Mouse (Mus musculus): ENCODE measurements around the gene Iqgap2. TPM values are rescaled to one million over a fixed set of nuclear protein-coding genes. Genes with fewer than 3 reads are reported as not detected.

Gene Iqgap2
- polyA plus RNA-seq, 1 experiment from 2014 or later = 9.7 TPM

GRCm38 (mm10) chr13:95641061-95641986 is 250.4 kb downstream of the Iqgap2 start:
- no peak overlapping the region for H3K4me3 ChIP-seq
- peaks cover 41% of the 10 kb centered on the region for H3K4me1 ChIP-seq
- no peak overlapping the region for H3K27ac ChIP-seq
- DNase-seq (ENCODE audit: low spot score) = no peak
- H3K27me3 ChIP-seq (ENCODE audit: low read depth, poor library complexity, severe bottlenecking) = no peaks in the 10 kb centered on the region
- no peaks in the 10 kb centered on the region for H3K9me3 ChIP-seq (replicated peaks)
- 94% methylated on average over 17 of the region's 17 CpGs for WGBS
- H3K36me3 ChIP-seq = peaks cover 14% of the 10 kb centered on the region; the same call in 1 of the 2 replicates

GRCm38 (mm10) chr13:95640408-95640807 is 251.3 kb downstream of the Iqgap2 start:
- peaks cover 9% of the 10 kb centered on the region; the same call in 1 of the 2 replicates for H3K36me3 ChIP-seq
- H3K27ac ChIP-seq = no peak overlapping the region
- H3K4me1 ChIP-seq = peaks cover 45% of the 10 kb centered on the region
- H3K27me3 ChIP-seq (ENCODE audit: low read depth, poor library complexity, severe bottlenecking) = no peaks in the 10 kb centered on the region
- no peak for DNase-seq (ENCODE audit: low spot score)
- no peak overlapping the region for H3K4me3 ChIP-seq
- WGBS = 96% methylated on average over 1 of the region's 1 CpGs
- no peaks in the 10 kb centered on the region for H3K9me3 ChIP-seq (replicated peaks)

GRCm38 (mm10) chr13:95639336-95640116 is 252.2 kb downstream of the Iqgap2 start:
- Histone ChIP-seq H3K4me3 (no peak overlapping the region), H3K27me3 (ENCODE audit: low read depth, poor library complexity, severe bottlenecking) (no peaks in the 10 kb centered on the region), H3K9me3 (replicated peaks) (no peaks in the 10 kb centered on the region), H3K36me3 (peaks cover 6% of the 10 kb centered on the region; the same call in 1 of the 2 replicates), H3K27ac (peak overlapping the region; percentile 70), H3K4me1 (peaks cover 45% of the 10 kb centered on the region)
- 76% methylated on average over 15 of the region's 15 CpGs for WGBS
- DNase-seq (ENCODE audit: low spot score) = no peak

- H3K9me3 ChIP-seq (replicated peaks) = no peaks in the 10 kb centered on the region
- no peak overlapping the region for H3K4me3 ChIP-seq
- H3K36me3 ChIP-seq = peaks cover 6% of the 10 kb centered on the region; the same call in 1 of the 2 replicates
- peaks cover 41% of the 10 kb centered on the region for H3K4me1 ChIP-seq
- WGBS = 11% methylated on average over 5 of the region's 5 CpGs
- H3K27ac ChIP-seq = peak overlapping the region; percentile 70
- H3K27me3 ChIP-seq (ENCODE audit: low read depth, poor library complexity, severe bottlenecking) = no peaks in the 10 kb centered on the region
- no peak for DNase-seq (ENCODE audit: low spot score)
Observed at GRCm38 (mm10) chr13:95638894-95639293, 252.8 kb downstream of the Iqgap2 start.

- peak overlapping the region; percentile 70; the same call in 1 of the 2 replicates for H3K27ac ChIP-seq
- DNase-seq (ENCODE audit: low spot score) = no peak
- H3K36me3 ChIP-seq = peaks cover 6% of the 10 kb centered on the region; the same call in 1 of the 2 replicates
- H3K4me1 ChIP-seq = peaks cover 33% of the 10 kb centered on the region
- 86% methylated on average over 10 of the region's 10 CpGs for WGBS
- no peaks in the 10 kb centered on the region for H3K9me3 ChIP-seq (replicated peaks)
- H3K27me3 ChIP-seq (ENCODE audit: low read depth, poor library complexity, severe bottlenecking) = no peaks in the 10 kb centered on the region
- H3K4me3 ChIP-seq = no peak overlapping the region
Observed at GRCm38 (mm10) chr13:95637737-95638136, 254.0 kb downstream of the Iqgap2 start.

DNA sequence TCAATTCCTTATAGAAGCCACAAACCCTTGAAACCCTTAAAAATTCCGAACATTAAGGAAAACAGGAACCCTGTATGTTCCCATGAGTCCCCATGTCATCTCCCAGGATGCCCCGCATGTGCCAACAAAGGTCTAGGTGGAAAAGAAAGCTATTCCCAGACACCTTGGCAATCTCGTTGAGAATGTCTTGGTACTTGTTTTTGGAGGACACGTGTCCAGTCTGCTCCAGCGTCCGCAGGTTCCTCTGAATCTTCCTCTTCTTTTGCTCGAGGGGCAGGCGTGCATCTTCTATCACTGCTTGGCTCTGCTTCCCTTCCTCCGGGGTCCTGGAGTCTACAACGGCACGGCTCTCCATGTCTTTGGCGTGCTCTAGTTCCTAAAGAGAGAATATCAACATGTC is 256.4 kb downstream of the Iqgap2 start:
- Histone ChIP-seq H3K27me3 (ENCODE audit: low read depth, poor library complexity, severe bottlenecking) (no peaks in the 10 kb centered on the region), H3K4me1 (peaks cover 33% of the 10 kb centered on the region), H3K27ac (no peak overlapping the region), H3K4me3 (no peak overlapping the region), H3K9me3 (replicated peaks) (no peaks in the 10 kb centered on the region), H3K36me3 (peaks cover 14% of the 10 kb centered on the region)
- DNase-seq (ENCODE audit: low spot score) = no peak
- WGBS = 92% methylated on average over 12 of the region's 12 CpGs

DNA sequence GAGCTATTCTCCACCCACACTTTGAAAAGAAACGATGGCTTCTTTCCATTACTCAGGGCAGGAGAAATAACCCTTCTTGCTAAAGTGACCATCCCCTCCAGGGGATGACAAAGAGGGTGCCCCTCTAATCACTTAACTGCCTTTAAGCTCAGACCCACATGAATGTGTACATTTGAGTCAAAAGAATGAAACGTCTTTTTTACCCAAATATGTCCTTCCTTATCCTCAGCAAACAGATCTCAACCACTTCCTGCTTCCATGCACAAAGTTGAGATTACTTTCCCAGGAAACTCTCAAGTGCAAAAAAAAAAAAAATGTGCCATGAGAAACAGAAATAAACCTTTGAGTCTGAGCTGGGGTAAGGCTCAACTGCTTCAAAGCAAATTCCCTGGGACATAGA is 257.3 kb downstream of the Iqgap2 start:
- Histone ChIP-seq H3K27ac (no peak overlapping the region), H3K9me3 (replicated peaks) (no peaks in the 10 kb centered on the region), H3K4me3 (no peak overlapping the region), H3K36me3 (peaks cover 21% of the 10 kb centered on the region), H3K4me1 (peaks cover 28% of the 10 kb centered on the region), H3K27me3 (ENCODE audit: low read depth, poor library complexity, severe bottlenecking) (no peaks in the 10 kb centered on the region)
- 50% methylated on average over 2 of the region's 2 CpGs for WGBS
- DNase-seq (ENCODE audit: low spot score) = no peak

- no peak for DNase-seq (ENCODE audit: low spot score)
- Histone ChIP-seq H3K4me3 (no peak overlapping the region), H3K27me3 (ENCODE audit: low read depth, poor library complexity, severe bottlenecking) (no peaks in the 10 kb centered on the region), H3K27ac (no peak overlapping the region), H3K36me3 (peaks cover 29% of the 10 kb centered on the region), H3K4me1 (peaks cover 18% of the 10 kb centered on the region), H3K9me3 (replicated peaks) (no peaks in the 10 kb centered on the region)
- 90% methylated on average over 2 of the region's 2 CpGs for WGBS
Observed at GRCm38 (mm10) chr13:95633384-95633783, 258.3 kb downstream of the Iqgap2 start.

GRCm38 (mm10) chr13:95632144-95632543 is 259.6 kb downstream of the Iqgap2 start:
- DNase-seq (ENCODE audit: low spot score) = no peak
- H3K27me3 ChIP-seq (ENCODE audit: low read depth, poor library complexity, severe bottlenecking) = no peaks in the 10 kb centered on the region
- H3K36me3 ChIP-seq = peaks cover 31% of the 10 kb centered on the region
- 95% methylated on average over 6 of the region's 6 CpGs for WGBS
- peaks cover 9% of the 10 kb centered on the region; the same call in 1 of the 2 replicates for H3K4me1 ChIP-seq
- H3K9me3 ChIP-seq (replicated peaks) = no peaks in the 10 kb centered on the region
- no peak overlapping the region for H3K27ac ChIP-seq
- H3K4me3 ChIP-seq = no peak overlapping the region

- Histone ChIP-seq H3K4me1 (0 out of 2 replicates have a peak, but pooled peaks cover 6% of the 10 kb centered on the region), H3K4me3 (no peak overlapping the region), H3K27me3 (ENCODE audit: low read depth, poor library complexity, severe bottlenecking) (no peaks in the 10 kb centered on the region), H3K9me3 (replicated peaks) (no peaks in the 10 kb centered on the region), H3K36me3 (peaks cover 29% of the 10 kb centered on the region), H3K27ac (no peak overlapping the region)
- whole genome bisulfite sequencing = 93% methylated on average over 2 of the region's 2 CpGs
- DNase-seq (ENCODE audit: low spot score) = no peak
Observed at GRCm38 (mm10) chr13:95630747-95631146, 261.0 kb downstream of the Iqgap2 start.

GRCm38 (mm10) chr13:95629751-95630150 is 262.0 kb downstream of the Iqgap2 start:
- Histone ChIP-seq H3K27ac (no peak overlapping the region), H3K36me3 (peaks cover 25% of the 10 kb centered on the region), H3K9me3 (replicated peaks) (no peaks in the 10 kb centered on the region), H3K4me3 (no peak overlapping the region), H3K27me3 (ENCODE audit: low read depth, poor library complexity, severe bottlenecking) (no peaks in the 10 kb centered on the region), H3K4me1 (0 out of 2 replicates have a peak, but pooled peaks cover 6% of the 10 kb centered on the region)
- WGBS = 90% methylated on average over 10 of the region's 10 CpGs
- DNase-seq (ENCODE audit: low spot score) = no peak

DNA sequence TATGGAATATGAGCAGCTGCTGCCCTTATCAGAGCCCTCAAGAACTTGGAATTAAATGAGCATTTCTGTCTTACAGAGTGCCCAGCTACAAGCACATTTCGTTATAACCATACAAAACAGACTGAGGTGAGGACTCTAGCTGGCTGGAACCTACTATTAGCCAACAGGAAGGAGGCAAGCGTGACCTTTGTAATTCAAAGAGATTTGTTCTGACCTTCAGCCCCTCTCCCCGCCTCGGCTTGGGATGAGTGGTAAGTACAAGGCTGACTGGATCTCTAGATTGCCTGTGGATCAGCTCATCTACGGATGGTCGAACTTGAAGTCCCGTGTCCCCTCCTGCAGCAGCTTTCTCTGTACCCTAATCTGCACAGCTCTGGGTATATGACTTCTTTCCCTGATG is 265.0 kb downstream of the Iqgap2 start:
- Histone ChIP-seq H3K4me1 (0 out of 2 replicates have a peak, but pooled peaks cover 2% of the 10 kb centered on the region), H3K4me3 (no peak overlapping the region), H3K27me3 (ENCODE audit: low read depth, poor library complexity, severe bottlenecking) (no peaks in the 10 kb centered on the region), H3K36me3 (peaks cover 21% of the 10 kb centered on the region), H3K9me3 (replicated peaks) (no peaks in the 10 kb centered on the region), H3K27ac (no peak overlapping the region)
- WGBS = 71% methylated on average over 7 of the region's 7 CpGs
- no peak for DNase-seq (ENCODE audit: low spot score)

DNA sequence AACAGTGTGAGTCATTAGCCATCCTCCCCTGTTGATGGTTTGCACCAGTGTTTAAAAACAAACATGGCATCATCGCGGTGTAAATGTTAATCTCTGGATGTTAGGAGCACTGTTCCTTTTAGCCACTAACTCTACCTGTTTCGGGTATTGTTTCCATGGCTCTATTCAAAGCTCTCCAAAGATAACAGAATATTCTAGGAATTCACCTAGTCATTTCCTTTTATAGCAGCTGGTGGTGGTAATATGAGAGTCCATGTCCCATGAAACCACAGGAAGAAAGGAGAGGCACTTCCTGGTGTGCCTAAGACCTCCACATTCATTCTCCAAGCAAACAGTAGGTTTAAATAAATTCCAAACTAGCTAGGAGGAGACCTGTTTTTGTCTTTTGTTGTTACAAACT is 268.7 kb downstream of the Iqgap2 start:
- peaks cover 13% of the 10 kb centered on the region for H3K4me1 ChIP-seq
- H3K4me3 ChIP-seq = no peak overlapping the region
- H3K36me3 ChIP-seq = peaks cover 2% of the 10 kb centered on the region; the same call in 1 of the 2 replicates
- no peaks in the 10 kb centered on the region for H3K9me3 ChIP-seq (replicated peaks)
- no peak for DNase-seq (ENCODE audit: low spot score)
- 72% methylated on average over 3 of the region's 3 CpGs for WGBS
- no peak overlapping the region for H3K27ac ChIP-seq
- H3K27me3 ChIP-seq (ENCODE audit: low read depth, poor library complexity, severe bottlenecking) = no peaks in the 10 kb centered on the region
